Mouse (Mus musculus) kidney, embryonic 15.5 days (tissue): ENCODE data around the gene Tmem92. TPM values are rescaled to one million over a fixed set of nuclear protein-coding genes. Genes with fewer than 3 reads are reported as not detected.
"Not testable (repeated sequence)": the region's sequence is repeated elsewhere in the genome, so short reads cannot be mapped to it uniquely, and the experiment has no call there.

Experiments
- ATAC-seq: fragments of 200-750 bp; cut with Nextera tagmentation; replicated peaks from 2 replicates; pipeline ENCODE4 v1.8.0; 2017; ENCODE audit warnings: moderate TSS enrichment; ENCODE audit not compliant: low FRiP score
- H3K27ac ChIP-seq: fragments of 300-500 bp; sonication (generic); 2 replicates; pipeline ENCODE4 v1.5.1; 2015; ENCODE audit warnings: mild to moderate bottlenecking, inconsistent platforms
- H3K27me3 ChIP-seq: fragments of 300-500 bp; sonication (generic); 2 replicates; pipeline ENCODE4 v1.6.1; 2015; ENCODE audit warnings: inconsistent platforms
- H3K36me3 ChIP-seq: fragments of 300-500 bp; sonication (generic); 2 replicates; pipeline ENCODE4 v1.6.1; 2015; ENCODE audit warnings: inconsistent platforms
- H3K4me1 ChIP-seq: fragments of 300-500 bp; sonication (generic); 2 replicates; pipeline ENCODE4 v1.6.1; 2015; ENCODE audit warnings: inconsistent platforms
- H3K4me2 ChIP-seq: fragments of 300-500 bp; sonication (generic); 2 replicates; pipeline ENCODE4 v1.6.1; 2015; ENCODE audit warnings: moderate library complexity, mild to moderate bottlenecking, inconsistent platforms
- H3K4me3 ChIP-seq: fragments of 300-500 bp; sonication (generic); replicated peaks from 2 replicates; pipeline ENCODE4 v1.5.1; 2015; ENCODE audit warnings: mild to moderate bottlenecking, inconsistent platforms
- H3K9ac ChIP-seq: fragments of 300-500 bp; sonication (generic); 2 replicates; pipeline ENCODE4 v1.6.1; 2015; ENCODE audit warnings: mild to moderate bottlenecking, inconsistent platforms
- H3K9me3 ChIP-seq: fragments of 300-500 bp; sonication (generic); replicated peaks from 2 replicates; pipeline ENCODE4 v1.6.1; 2016; ENCODE audit warnings: inconsistent platforms
- WGBS: fragments of 180-500 bp; shearing (Covaris S2); methylation state at CpG from one replicate; pipeline ENCODE4 v1.1.7; 2015; ENCODE audit warnings: mixed read lengths; 5-methylcytosine and 5-hydroxymethylcytosine counted together
- polyA plus RNA-seq: library from polyadenylated mRNA; unstranded; fragments of >200 nt; fragmentation: Nextera tagmentation; extraction: Ambion mirVana; gene quantifications from 2 replicates; pipeline ENCODE4 v1.2.1, GENCODE M21; 2015

The Tmem92 gene
- polyA plus RNA-seq: not detected in 2 replicates

DNA sequence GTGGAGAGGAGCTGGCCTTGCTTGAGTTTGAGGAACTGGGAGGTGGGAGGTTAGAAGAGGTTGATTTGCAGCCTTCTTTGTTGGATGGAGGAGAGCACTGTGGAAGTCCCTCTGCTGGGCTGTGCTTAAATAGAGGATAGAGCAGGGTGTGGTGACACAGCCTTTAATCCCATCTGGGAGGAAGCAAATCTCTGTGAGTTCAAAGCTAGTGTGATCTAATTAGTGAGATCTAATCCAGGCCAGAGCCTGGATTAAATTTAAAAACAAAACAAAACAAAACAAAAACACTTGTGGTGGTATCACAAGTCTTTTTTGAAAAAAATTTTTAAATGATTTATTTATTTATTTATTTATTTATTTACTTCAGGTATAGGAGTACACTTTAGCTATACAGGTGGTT is at the start of gene Tmem92:
Tmem92 (minus strand) TSS at position 101 of the 400 bp plus-strand sequence.
- Histone ChIP-seq H3K27me3 (no peaks in the 10 kb centered on the region), H3K4me2 (no peak within 1 kb of the TSS), H3K4me1 (no peaks in the 10 kb centered on the region), H3K9ac (no peak within 1 kb of the TSS), H3K27ac (no peak within 1 kb of the TSS), H3K36me3 (no peaks in the 10 kb centered on the region), H3K4me3 (no peak within 1 kb of the TSS), H3K9me3 (no peaks in the 10 kb centered on the region)
- ATAC-seq: no peak

- no peak overlapping the region for H3K4me3 ChIP-seq
- no peaks in the 10 kb centered on the region for H3K27me3 ChIP-seq
- H3K4me2 ChIP-seq: no peak overlapping the region
- H3K9ac ChIP-seq: no peak overlapping the region
- 65% methylated on average over 3 of the region's 3 CpGs for WGBS
- no peaks in the 10 kb centered on the region for H3K4me1 ChIP-seq
- no peak for ATAC-seq
- no peak overlapping the region for H3K27ac ChIP-seq
- no peaks in the 10 kb centered on the region for H3K9me3 ChIP-seq
- no peaks in the 10 kb centered on the region for H3K36me3 ChIP-seq
These were observed 46.5 kb upstream of the Tmem92 start for GRCm38 (mm10) chr11:94828966-94829365.

- H3K27me3 ChIP-seq, H3K4me1 ChIP-seq, H3K9ac ChIP-seq, H3K4me2 ChIP-seq, H3K9me3 ChIP-seq, H3K4me3 ChIP-seq, ATAC-seq, H3K27ac ChIP-seq, H3K36me3 ChIP-seq: not testable (repeated sequence)
These were observed 36.9 kb upstream of the Tmem92 start for GRCm38 (mm10) chr11:94819427-94819826.

- ATAC-seq, H3K4me2 ChIP-seq, H3K27ac ChIP-seq, H3K9ac ChIP-seq, H3K4me3 ChIP-seq, H3K4me1 ChIP-seq, H3K36me3 ChIP-seq, H3K9me3 ChIP-seq, H3K27me3 ChIP-seq: not testable (repeated sequence)
These were observed 36.4 kb upstream of the Tmem92 start for GRCm38 (mm10) chr11:94818946-94819345.

GRCm38 (mm10) chr11:94811537-94811936 is 29.0 kb upstream of the Tmem92 start:
- H3K9me3 ChIP-seq, H3K27ac ChIP-seq, H3K4me1 ChIP-seq, H3K4me3 ChIP-seq, H3K36me3 ChIP-seq, H3K27me3 ChIP-seq, H3K9ac ChIP-seq, ATAC-seq, H3K4me2 ChIP-seq: not testable (repeated sequence)
- 77% methylated on average over 3 of the region's 3 CpGs for WGBS

GRCm38 (mm10) chr11:94791700-94792099 is 9.2 kb upstream of the Tmem92 start:
- H3K4me3 ChIP-seq: no peak overlapping the region
- no peak for ATAC-seq
- no peaks in the 10 kb centered on the region for H3K9me3 ChIP-seq
- no peaks in the 10 kb centered on the region for H3K36me3 ChIP-seq
- H3K9ac ChIP-seq: no peak overlapping the region
- no peaks in the 10 kb centered on the region for H3K4me1 ChIP-seq
- H3K27ac ChIP-seq: no peak overlapping the region
- H3K27me3 ChIP-seq: no peaks in the 10 kb centered on the region
- no peak overlapping the region for H3K4me2 ChIP-seq

DNA sequence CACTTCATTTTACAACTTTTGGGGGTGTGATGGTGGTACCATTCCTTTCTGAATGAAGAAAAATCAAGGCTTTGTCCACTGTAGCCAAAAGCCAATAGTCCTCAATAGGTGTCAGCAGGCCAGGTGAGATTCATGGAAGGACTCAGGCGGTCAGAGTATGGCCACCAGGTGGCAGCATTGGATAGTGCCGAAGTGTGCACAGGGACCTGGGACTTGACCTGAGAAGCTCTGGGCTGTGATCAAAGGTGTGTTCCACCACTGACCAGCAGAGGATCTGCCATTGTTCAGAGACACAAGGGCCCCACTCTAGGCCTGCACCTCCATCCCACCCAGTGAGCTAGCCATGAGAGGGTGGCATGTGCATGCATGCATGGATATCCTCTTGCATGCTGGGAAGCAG is 2.7 kb upstream of the Tmem92 start:
- no peak overlapping the region for H3K4me2 ChIP-seq
- H3K4me3 ChIP-seq: no peak overlapping the region
- WGBS: 7% methylated on average over 2 of the region's 2 CpGs
- 0 out of 2 replicates have a peak, but pooled peaks have one; percentile 29 for ATAC-seq
- no peaks in the 10 kb centered on the region for H3K27me3 ChIP-seq
- H3K4me1 ChIP-seq: no peaks in the 10 kb centered on the region
- no peaks in the 10 kb centered on the region for H3K36me3 ChIP-seq
- H3K9ac ChIP-seq: no peak overlapping the region
- H3K9me3 ChIP-seq: no peaks in the 10 kb centered on the region
- no peak overlapping the region for H3K27ac ChIP-seq

GRCm38 (mm10) chr11:94774887-94775497 is 7.5 kb downstream of the Tmem92 start:
- 86% methylated on average over 5 of the region's 5 CpGs for WGBS
- Histone ChIP-seq H3K9ac (no peak overlapping the region), H3K27ac (no peak overlapping the region), H3K27me3 (0 out of 2 replicates have a peak, but pooled peaks cover 5% of the 10 kb centered on the region), H3K4me3 (no peak overlapping the region), H3K36me3 (no peaks in the 10 kb centered on the region), H3K4me1 (no peaks in the 10 kb centered on the region), H3K9me3 (no peaks in the 10 kb centered on the region), H3K4me2 (no peak overlapping the region)
- ATAC-seq: no peak

DNA sequence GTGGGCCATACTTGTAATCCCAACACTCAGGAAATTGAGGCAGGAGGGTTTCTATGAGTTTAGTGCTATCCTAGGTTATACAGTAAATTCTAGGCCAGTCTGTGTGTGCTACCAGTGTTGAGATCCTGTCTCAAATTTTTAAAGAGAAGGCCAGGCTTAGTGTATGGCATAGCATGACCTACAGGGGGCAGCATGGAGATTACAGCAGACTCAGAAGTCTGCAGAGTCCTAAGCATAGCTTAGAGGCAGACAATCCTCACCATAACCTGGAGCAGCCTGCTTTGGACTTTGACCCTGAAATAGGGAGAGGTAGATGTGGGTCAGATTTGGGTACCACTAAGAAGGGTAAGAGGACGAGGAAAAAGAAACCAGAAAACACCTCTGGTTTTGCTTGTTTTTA is 8.7 kb downstream of the Tmem92 start:
- Histone ChIP-seq H3K27ac (no peak overlapping the region), H3K4me3 (no peak overlapping the region), H3K36me3 (no peaks in the 10 kb centered on the region), H3K27me3 (0 out of 2 replicates have a peak, but pooled peaks cover 5% of the 10 kb centered on the region), H3K9ac (no peak overlapping the region), H3K9me3 (no peaks in the 10 kb centered on the region), H3K4me1 (no peaks in the 10 kb centered on the region), H3K4me2 (no peak overlapping the region)
- ATAC-seq: no peak
- WGBS: 83% methylated on average over 1 of the region's 1 CpGs

DNA sequence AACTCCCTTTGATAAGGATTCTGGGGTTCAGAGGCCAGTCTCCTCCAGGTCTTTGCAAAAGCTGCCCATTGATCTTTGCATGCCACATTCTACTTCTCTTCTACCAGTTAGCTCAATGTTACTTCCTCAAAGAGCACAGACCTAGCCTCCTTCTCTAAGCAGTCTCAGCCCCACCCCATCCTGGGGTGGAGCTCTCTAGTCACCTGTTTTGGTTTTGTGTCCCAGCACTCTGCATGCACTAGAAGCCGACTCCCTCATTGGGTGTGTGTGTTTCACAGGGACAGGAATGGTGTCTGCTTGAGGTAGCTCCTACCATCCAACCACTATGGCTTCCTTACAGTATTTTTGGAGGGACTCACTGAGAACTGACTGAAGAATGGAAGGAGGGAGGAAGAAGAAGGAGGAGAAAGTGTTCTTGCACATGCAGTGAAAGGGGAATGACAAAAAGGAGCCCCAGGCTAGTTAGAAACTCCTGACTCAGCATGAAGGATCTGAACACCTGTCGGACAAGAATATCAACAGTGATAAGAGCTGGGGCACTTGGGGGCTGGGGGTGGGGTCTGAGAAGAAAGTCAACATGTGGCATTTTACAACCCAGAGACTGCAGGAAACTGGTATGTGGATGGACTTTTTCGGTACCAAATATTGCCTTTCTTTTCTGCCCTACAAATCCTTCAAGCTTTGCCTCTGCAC is 10.0 kb downstream of the Tmem92 start:
- 0 out of 2 replicates have a peak, but pooled peaks cover 5% of the 10 kb centered on the region for H3K27me3 ChIP-seq
- H3K9me3 ChIP-seq: no peaks in the 10 kb centered on the region
- no peak for ATAC-seq
- H3K9ac ChIP-seq: no peak overlapping the region
- H3K36me3 ChIP-seq: no peaks in the 10 kb centered on the region
- H3K27ac ChIP-seq: no peak overlapping the region
- no peak overlapping the region for H3K4me3 ChIP-seq
- H3K4me2 ChIP-seq: no peak overlapping the region
- WGBS: 73% methylated on average over 3 of the region's 3 CpGs
- H3K4me1 ChIP-seq: no peaks in the 10 kb centered on the region

GRCm38 (mm10) chr11:94767241-94767640 is 15.3 kb downstream of the Tmem92 start:
- Histone ChIP-seq H3K9me3 (no peaks in the 10 kb centered on the region), H3K4me1 (no peaks in the 10 kb centered on the region), H3K4me2 (no peak overlapping the region), H3K27me3 (0 out of 2 replicates have a peak, but pooled peaks cover 1% of the 10 kb centered on the region), H3K4me3 (no peak overlapping the region), H3K9ac (no peak overlapping the region), H3K36me3 (no peaks in the 10 kb centered on the region), H3K27ac (no peak overlapping the region)
- WGBS: 94% methylated on average over 2 of the region's 2 CpGs
- ATAC-seq: no peak

DNA sequence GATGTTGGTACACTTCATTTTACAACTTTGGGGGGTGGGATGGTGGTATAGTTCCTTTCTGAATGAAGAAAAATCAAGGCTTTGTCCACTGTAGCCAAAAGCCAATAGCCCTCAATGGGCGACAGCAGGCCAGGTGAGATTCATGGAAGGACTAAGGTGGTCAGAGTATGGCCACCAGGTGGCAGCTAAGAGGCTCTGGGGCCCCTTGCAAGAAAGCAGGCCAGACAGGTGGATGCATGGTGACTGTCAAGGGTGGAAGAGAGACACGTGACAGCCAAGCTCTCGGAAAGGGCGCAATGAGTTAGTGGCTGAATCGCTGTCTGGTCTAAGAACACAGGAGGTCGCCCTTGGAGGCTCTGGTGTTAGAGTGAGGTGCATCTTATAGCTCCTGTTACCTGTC is 19.7 kb downstream of the Tmem92 start:
- Histone ChIP-seq H3K4me2 (no peak overlapping the region), H3K9me3 (no peaks in the 10 kb centered on the region), H3K27me3 (no peaks in the 10 kb centered on the region), H3K4me1 (no peaks in the 10 kb centered on the region), H3K4me3 (no peak overlapping the region), H3K9ac (no peak overlapping the region), H3K36me3 (no peaks in the 10 kb centered on the region), H3K27ac (no peak overlapping the region)
- no peak for ATAC-seq
- 41% methylated on average over 6 of the region's 6 CpGs for WGBS

DNA sequence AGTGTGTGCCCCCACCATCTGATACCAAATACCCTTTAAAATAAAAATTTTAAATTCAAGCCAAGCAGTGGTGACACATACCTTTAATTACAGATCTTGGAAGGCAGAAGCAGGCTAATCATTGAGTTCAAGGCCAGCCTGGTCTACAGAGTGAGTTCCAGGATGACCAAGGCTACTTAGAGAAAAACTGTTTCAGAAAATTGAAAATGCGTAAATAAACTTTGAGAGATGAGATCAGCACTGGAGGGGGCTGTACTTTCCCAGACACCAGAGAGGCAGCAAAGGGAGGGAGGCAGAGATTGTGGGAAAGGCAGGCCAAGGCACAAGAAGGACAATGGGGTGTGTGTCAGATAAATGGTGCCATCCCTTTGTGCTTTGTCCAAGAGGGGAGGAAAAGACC is 20.2 kb downstream of the Tmem92 start:
- Histone ChIP-seq H3K9ac (no peak overlapping the region), H3K4me3 (no peak overlapping the region), H3K9me3 (no peaks in the 10 kb centered on the region), H3K27me3 (no peaks in the 10 kb centered on the region), H3K4me2 (no peak overlapping the region), H3K27ac (no peak overlapping the region), H3K36me3 (no peaks in the 10 kb centered on the region), H3K4me1 (no peaks in the 10 kb centered on the region)
- WGBS: 100% methylated on average over 1 of the region's 1 CpGs
- ATAC-seq: no peak
